Mouse (Mus musculus) layer of hippocampus, postnatal 14 days (tissue): ENCODE data around the gene Scg2. TPM values are rescaled to one million over a fixed set of nuclear protein-coding genes. Genes with fewer than 3 reads are reported as not detected.

ENCODE experiments used
- DNase-seq, 2 experiments: peaks; one replicate each; pipeline ENCODE4 v3.0.0; 2021 to 2022; ENCODE audit warnings: low spot score in 2 of 2, mixed read lengths in 1 of 2
- long read RNA-seq, 2 experiments: library from polyadenylated mRNA; stranded (forward); transcript quantifications; one replicate each; pipeline ENCODE4 v2.0.0; 2021
- total RNA-seq, 2 experiments: library from RNA; stranded (reverse); gene quantifications; 2 replicates each; pipeline ENCODE4 v1.2.3; 2021

The Scg2 gene
- 100 to 1,000 TPM; 153 to 169 TPM for total RNA-seq
- long read RNA-seq, experiment 1, transcript Scg2-201 (2 exons, 2,515 nt), result major isoform, 133 of 206 reads
- long read RNA-seq, experiment 1, transcript Scg2-202 (3 exons, 2,317 nt), result minor isoform, 59 of 206 reads
- long read RNA-seq, experiment 1, partial matches to known transcripts, result 0 of 206 reads
- long read RNA-seq, experiment 1, other reads (novel, unspliced or antisense), result 14 of 206 reads
- long read RNA-seq, experiment 2, transcript Scg2-201 (2 exons, 2,515 nt), result major isoform, 137 of 233 reads
- long read RNA-seq, experiment 2, transcript Scg2-202 (3 exons, 2,317 nt), result minor isoform, 71 of 233 reads
- long read RNA-seq, experiment 2, partial matches to known transcripts, result 1 of 233 reads
- long read RNA-seq, experiment 2, other reads (novel, unspliced or antisense), result 24 of 233 reads

DNA sequence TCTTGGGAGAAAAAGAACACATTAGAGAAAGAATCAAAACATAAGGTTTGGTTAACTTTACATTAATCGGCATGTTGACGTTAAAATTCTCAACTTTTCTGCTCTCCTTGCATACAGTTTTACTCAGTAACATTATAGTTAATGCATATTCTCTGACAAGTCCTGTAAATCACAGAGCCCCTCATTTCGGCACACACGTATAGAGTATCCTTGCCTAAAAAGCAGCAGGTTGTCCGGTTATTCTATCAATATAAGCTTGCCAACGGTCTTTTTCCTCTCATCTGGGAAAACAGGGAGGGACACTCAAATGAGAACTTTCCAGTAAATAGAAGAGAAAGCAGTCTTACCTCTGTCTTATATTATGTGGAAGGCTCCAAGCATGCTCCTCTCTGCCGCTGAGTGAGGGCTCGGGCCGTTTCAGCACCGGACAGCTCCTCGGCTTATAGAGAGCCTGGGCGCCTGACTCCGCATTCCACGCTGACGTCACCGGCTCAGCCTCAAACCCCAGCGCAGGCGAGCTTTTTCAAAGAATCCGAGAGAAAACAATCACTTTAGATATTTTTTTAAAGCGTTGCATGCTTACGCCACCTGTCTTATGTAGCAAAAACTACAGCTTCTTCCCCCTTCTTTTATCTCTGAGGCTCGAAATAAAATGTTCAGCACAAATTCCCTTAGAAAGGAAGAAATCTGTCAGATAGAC is at the start of gene Scg2:
Scg2 (minus strand) TSS at position 512 of the 700 bp plus-strand sequence.
- peak; percentile 72 to 89 for DNase-seq

DNA sequence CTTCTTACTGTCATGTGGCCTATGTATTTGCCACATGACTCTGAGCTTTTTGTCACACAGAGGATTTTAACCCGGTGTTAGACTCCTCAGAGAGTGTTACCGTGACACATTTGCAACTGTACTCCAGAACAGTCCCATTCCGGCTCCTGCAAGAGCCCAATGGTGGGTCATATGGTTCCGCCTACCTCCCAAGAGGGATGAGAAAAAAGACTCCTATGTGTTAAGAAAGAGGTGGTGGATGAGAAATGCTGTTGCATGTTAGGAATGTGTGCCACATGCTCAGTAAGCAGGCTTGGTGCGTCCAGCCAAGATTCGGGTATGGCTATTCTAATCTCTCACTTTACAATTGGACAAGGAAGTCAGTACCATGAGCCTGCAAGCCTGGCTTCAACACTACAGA is 45.6 kb upstream of the Scg2 start:
- no peak for DNase-seq

DNA sequence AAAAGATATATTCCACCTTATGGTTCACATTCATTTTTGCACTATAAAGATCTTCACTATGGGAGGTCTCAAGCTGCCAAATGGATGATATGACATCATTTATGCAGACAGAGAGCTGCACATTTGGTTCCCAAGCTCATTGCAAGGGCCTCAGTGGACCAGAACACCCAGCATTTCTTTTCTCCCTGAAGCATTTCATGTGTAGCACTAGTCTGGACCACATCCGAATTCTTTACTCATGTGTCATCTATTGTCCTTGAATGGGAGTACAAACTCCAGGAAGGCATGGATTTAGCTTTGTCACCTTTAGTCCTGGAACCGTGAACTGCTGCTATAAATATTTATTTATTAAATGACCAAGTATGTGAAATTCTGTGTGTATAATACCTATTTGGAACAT is 30.9 kb upstream of the Scg2 start:
- no peak for DNase-seq

DNA sequence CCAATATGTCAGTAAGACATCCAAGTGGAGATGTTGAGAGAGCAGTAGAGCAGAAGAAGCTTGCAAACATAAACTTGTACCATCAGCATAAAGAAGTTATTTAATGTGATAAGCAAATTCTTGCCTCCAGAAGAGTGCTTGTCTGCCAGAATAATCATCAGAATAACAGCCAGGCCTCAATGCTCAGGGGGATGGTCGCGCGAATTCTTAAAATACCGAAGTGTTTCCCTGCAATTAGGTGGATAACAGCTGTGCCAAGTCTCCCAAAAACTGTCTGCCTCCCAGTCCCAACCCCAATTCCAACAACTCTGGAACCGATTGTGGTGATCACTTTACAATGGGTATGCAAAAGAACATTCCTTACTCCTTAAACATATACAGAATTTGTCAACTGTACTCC is 30.0 kb upstream of the Scg2 start:
- DNase-seq, result no peak

DNA sequence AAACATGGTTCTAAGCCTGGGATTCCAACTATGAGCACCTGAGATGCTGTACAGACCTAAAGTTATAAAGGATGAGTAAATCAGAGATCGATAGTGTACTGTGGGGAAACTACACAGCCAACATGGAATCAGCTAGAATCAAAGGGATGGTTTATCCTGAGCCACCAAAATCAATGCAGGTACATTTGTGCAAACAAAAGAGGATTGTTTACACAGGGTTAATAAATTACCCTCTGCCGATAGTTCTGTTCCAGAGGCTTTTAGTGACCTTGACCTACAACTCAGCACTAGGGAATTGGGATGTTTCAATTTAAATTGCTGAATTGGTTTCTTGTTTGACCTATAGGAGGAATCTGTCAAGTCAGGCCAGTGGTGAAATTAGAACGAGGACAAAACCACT is 26.7 kb upstream of the Scg2 start:
- no peak for DNase-seq

DNA sequence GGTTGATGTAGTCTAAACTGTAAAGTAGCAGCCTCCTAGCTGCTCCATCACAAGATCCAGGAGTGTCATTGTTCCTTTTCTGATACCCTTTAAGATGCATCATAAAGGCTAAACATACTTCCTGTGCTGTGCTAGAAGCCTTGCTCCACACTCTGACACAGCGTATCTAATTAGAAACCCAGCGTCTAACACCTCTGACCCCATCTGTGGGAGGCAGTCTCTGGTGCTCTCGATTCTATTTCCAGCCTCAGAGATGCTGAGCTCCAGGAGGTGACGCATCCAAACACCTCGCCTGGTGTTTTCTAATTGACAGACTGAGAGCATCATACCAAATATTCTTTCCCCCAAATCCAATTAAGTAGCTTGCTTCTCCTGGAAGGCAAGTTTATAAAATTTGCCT is 18.6 kb upstream of the Scg2 start:
- DNase-seq, result no peak

DNA sequence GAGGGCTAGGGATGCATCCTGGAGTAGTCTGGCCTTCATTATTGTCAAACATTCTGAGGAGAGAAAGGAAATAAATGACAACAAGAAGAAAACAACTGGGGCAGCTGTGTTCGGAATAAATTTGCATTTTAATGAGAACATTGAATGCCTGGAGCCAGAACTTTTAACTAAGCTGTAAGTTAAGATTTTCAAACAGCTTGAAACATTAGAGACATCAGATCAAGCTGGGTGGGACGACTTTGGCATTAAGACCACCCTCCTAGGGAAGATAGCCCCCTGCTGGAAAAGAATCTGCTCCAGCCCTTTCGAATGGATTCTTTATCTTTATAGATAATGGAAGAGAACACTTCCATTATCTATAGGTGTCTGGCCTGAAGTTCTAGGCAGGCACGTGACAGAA is 14.2 kb upstream of the Scg2 start:
- no peak for DNase-seq

DNA sequence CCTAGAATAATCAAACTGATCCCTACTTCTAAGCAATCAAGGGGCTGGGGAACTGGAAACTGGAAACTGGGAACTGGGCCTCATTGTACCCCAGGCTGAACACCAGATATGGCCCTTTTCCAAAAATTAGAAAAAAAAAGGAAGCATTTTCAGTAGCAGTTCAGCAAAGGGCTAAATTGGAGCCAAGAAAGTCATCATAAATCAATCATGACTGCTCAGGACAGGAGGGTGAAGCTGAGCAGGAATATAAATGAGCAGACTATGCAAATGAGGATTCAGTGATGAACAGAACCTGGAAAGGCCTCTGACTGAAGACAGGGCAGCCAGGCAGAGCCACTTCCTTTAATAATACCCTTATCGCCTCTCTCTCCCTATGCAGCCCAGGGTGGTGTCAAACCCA is 12.4 kb upstream of the Scg2 start:
- DNase-seq, result no peak

DNA sequence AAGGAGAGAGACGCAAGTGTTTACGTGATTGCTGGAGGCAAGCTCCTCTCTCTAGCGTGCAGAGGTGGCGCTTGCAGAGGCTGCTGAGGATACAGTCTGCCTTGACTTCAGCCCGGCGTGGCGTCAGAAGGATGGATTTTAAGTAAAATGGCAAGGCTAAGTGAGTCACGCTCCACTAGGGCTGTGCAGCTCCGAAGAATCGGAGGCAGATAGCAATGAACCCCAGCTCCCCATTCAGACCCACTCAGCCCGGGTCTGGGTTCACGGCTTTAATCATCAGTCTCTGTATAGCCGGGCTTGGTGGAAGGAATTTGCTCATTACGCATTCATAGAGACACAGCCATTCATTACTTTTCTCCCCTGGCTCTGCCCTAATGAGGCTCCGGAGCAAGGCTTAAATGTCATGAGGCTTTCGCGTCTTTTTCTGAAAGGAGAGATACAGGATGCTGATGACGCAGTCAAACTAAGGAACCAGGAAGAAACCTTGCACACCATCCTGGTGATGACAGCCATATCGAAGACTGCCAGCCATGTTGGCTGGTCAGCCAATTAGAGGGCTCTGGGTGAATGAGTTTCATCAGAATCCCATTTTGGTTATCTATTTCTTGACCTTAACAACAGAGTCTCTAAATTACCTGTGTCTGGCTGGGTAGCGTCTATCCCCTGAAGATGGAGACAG is 10.6 kb upstream of the Scg2 start:
- peak in 1 of 2 experiments; percentile 25 for DNase-seq

DNA sequence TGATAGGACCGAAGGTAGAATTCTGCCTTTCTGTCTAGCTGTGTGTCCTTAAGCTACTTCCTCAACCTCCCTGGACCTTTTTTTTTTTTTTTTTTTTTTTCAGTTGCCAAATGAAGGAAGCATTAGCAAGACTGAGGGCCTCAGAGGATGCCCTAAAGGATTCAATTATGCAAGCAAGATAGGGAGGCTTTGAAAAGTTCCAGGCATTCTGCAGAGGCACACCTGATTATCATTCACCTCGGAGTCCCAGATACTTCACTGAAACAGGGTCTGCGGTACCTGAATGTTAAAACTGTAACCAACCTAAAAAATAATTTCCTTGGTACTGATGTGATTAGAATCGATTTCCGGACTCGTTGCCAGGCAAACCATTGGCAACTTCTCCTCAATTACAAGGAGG is 10.0 kb upstream of the Scg2 start:
- no peak for DNase-seq

DNA sequence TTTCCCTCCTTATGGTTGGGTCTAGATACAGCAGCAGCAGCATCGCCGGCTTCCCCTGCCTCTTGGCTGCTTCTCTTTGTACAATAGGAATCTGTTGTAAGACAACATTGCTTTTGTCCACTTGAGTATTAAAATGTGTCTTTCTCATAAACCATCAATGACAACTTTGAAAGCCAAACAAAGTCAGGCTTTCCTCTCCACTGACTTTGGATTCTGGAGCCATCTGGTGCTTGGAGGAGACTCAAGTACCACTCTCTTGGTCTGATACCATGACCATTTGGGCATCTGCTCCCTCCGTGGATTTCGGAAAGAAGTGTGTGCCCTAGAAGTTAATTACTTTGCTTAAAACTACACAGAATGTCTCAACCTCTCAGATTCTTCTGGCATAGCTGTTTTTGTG is 5.7 kb upstream of the Scg2 start:
- no peak for DNase-seq

DNA sequence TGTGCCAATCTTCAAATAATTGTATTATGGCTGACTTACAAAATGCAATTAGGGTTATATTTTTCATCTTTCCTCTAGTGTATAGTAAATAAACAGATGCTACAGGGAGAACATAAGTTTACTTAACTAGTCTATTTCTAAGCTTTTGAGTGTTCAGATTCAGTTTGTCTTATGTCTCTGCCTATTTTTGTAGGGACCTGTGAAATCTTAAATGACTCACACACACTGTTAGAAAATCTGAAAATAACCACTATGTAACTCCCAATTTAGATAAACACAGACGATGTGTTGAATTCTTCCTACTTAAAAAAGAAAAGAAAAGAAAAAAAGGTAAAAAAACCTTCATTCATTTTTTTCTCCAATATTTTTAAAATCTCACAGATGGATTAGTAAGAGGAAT is 2.2 kb downstream of the Scg2 start:
- DNase-seq, result no peak

DNA sequence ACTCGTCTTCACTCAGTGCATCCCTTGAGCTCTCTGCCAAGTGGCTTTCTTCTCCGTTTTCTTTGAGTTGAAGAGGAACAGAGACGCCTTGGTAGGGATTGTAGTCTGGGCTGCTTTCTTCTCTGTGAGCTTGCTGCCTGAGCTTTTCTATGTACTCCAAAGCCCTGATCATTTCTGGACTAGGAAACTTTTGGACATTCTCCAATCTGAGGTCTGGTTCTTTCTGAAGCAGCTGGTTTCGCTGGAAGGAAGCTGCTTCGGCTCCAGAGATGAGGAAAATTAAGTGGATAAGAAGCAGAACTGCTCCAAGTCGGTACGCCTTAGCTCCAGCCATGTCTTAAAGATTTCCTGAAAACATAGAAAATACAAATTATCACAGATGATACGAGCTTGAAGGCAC is 3.2 kb downstream of the Scg2 start:
- peak in 1 of 2 experiments; percentile 18 for DNase-seq

DNA sequence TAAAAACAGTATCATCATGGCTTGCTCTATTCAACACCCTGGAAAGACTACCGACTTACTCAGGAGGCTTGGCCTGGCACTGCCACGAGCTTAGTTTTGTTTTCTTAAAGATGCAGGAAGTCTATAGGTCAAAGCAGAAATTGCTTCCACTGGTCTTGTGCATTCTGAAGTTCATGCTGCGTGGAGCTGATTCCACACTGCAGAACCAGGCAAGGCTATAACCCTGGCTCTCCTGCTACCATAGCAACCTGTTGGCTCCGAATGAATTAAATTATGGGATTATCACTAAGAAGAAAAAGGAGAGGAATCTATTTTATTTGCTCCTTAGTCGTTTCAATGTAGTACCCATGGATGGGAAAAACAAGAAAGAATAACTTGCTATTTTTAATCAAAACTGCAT is 10.9 kb downstream of the Scg2 start:
- DNase-seq, result no peak

DNA sequence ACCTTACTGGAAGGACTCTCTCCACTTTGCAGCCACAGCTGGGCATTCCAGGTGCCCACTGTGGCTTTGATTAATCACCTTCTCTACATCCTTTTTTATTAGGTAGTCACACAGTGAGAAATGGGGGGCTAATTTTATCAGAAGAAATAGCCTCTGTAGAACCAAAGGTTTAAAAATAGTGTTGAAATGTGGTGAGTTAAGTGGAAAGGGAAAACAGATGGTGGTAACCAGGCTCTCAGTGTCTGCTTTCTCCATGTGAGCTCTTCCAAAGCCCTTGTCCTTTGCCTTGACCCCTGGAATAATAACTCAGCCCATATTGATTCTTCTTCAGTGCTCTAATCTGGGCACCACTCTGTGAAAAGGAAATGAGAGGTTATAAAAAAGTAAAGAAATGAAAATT is 24.4 kb downstream of the Scg2 start:
- DNase-seq, result no peak

DNA sequence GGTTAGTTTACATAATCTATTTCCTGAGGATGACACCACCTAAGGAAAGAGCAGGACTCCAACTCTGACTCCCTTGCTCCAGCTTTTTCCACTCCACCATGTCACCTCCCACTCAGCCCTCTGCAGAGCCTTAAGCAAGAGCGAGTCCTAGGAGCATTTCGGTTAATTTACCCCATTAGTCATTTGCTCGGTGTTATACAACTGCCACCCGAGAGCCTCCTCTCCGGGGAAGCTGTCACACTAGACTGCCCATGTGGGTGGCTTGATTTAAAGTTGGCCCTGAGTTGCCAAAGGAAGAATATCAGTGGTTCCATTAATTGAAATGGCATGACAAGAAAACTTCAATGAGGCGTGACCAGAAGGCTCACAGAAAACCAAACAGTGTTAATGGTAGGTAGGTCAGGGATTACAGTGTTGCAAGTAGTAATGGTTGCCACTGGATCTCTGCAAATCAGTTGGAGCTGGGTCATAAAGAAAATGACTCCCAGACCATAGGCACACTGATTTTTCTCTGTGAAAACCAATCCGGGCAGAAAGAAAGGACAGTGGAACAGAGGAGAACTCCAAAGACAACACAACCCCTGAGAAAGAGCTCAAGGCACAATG is 33.5 kb downstream of the Scg2 start:
- no peak for DNase-seq

DNA sequence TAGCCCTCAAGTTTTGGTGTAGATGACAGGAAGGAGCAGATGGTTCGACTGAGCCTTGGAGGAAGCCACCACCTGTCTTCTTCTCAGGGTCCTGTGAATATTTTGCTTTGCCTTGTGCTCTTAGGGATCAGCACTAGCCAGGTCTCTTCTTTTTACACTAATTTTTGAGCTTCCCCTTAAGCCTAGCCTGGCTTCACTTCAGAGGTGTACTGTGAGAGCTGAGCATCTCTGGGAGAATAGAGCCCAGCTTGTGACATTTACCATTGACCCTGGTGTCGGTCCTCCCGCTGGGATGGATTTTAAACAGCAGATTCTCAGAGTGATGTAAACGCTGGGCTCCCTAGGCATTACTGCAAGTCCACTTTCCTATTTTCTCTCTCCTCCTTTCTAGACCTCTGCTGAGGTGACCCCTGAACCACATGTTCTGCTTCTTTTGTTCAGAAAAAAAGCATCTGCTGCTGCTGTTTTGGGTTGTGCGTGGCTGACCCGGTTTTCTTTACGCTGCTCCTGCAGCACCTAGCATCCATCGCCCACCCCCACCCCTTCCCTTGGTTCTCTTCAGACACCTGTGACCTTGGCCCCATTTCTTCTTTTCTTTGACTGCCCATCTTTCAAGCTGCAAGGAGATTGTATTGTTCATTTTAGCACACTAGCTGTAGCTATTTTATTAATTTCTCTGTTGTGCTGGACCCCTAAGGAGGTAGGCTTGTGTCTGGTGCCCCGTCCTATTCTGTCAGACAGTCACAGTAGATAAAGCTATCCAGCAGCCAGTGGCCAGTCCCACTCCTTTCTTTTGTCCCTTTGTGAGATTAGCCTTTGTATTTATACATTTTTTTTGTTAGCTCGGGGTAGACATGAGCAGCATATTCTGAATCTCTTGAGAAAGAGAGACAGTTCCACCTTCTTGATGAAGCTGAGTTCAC is 38.6 kb downstream of the Scg2 start:
- DNase-seq, result no peak

DNA sequence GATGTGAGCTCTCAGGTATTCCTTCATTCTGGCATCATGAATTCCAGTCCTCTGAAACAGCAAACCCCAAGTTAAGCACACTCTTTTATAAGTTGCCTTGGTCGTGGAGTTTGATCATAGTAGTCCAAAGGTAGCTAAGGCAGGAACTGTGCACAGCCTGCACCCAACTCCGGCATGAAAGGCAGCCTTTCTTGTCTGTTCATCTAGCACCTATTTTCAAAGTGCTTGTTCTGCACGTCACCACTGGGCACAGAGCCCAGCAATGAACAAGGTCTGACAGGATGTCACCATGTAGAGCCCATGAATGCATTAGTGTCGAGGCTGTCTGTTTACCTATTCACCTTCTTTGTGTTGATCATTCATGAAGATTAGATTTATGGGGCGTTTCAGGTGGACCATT is 39.6 kb downstream of the Scg2 start:
- no peak for DNase-seq
